Mouse (Mus musculus) heart, embryonic 11.5 days (tissue): ENCODE results near the gene Pgm3. TPM values are rescaled to one million over a fixed set of nuclear protein-coding genes. Genes with fewer than 3 reads are reported as not detected.

Experiments
- ATAC-seq: fragments of 200-750 bp; cut with Nextera tagmentation; replicated peaks from 2 replicates; pipeline ENCODE4 v1.8.0; 2017; ENCODE audit warnings: moderate library complexity; ENCODE audit not compliant: insufficient number of reproducible peaks, low FRiP score, low TSS enrichment
- H3K27ac ChIP-seq: fragments of 300-500 bp; sonication (generic); 2 replicates; pipeline ENCODE4 v1.5.1; 2014; ENCODE audit warnings: mild to moderate bottlenecking, low read depth, low read length
- H3K27me3 ChIP-seq: fragments of 300-500 bp; sonication (generic); 2 replicates; pipeline ENCODE4 v1.6.1; 2014; ENCODE audit warnings: mild to moderate bottlenecking, low read length, mixed read lengths; ENCODE audit not compliant: control insufficient read depth, insufficient read depth
- H3K36me3 ChIP-seq: fragments of 300-500 bp; sonication (generic); 2 replicates; pipeline ENCODE4 v1.6.1; 2014; ENCODE audit warnings: mild to moderate bottlenecking, low read length, moderate library complexity, mixed read lengths; ENCODE audit not compliant: control insufficient read depth, insufficient read depth
- H3K4me1 ChIP-seq: fragments of 300-500 bp; sonication (generic); 2 replicates; pipeline ENCODE4 v1.6.1; 2014; ENCODE audit warnings: low read length; ENCODE audit not compliant: control insufficient read depth, insufficient read depth
- H3K4me2 ChIP-seq: fragments of 300-500 bp; sonication (generic); 2 replicates; pipeline ENCODE4 v1.6.1; 2014; ENCODE audit warnings: mild to moderate bottlenecking, moderate library complexity
- H3K4me3 ChIP-seq: fragments of 300-500 bp; sonication (generic); 2 replicates; pipeline ENCODE4 v1.5.1; 2014; ENCODE audit warnings: low read depth, low read length
- H3K9ac ChIP-seq: fragments of 300-500 bp; sonication (generic); 2 replicates; pipeline ENCODE4 v1.6.1; 2014; ENCODE audit warnings: mild to moderate bottlenecking, low read depth, low read length, moderate library complexity
- H3K9me3 ChIP-seq: fragments of 300-500 bp; sonication (generic); replicated peaks from 2 replicates; pipeline ENCODE4 v1.6.1; 2016; ENCODE audit warnings: low read length; ENCODE audit not compliant: control insufficient read depth
- WGBS: fragments of 180-500 bp; shearing (Covaris S2); extraction: QIAGEN DNeasy Blood & Tissue Kit; methylation state at CpG from one replicate; pipeline ENCODE4 v1.1.7; 2014; ENCODE audit not compliant: insufficient replicate concordance; 5-methylcytosine and 5-hydroxymethylcytosine counted together
- polyA plus RNA-seq: library from polyadenylated mRNA; unstranded; fragments of >200 nt; fragmentation: Nextera tagmentation; extraction: Ambion mirVana; gene quantifications from 2 replicates; pipeline ENCODE4 v1.2.1, GENCODE M21; 2014

Gene Pgm3
- polyA plus RNA-seq, 1 experiment from 2014 or later = 27.4 TPM

- Histone ChIP-seq H3K4me2 (no peak overlapping the region), H3K27ac (no peak overlapping the region), H3K27me3 (no peaks in the 10 kb centered on the region), H3K4me1 (no peaks in the 10 kb centered on the region), H3K9me3 (no peaks in the 10 kb centered on the region), H3K36me3 (no peaks in the 10 kb centered on the region; the same call in 1 of the 2 replicates), H3K9ac (no peak overlapping the region), H3K4me3 (no peak overlapping the region)
- no peak for ATAC-seq
- 77% methylated on average over 4 of the region's 4 CpGs for WGBS
Measured at GRCm38 (mm10) chr9:86507437-86507836, 64.2 kb downstream of the Pgm3 start.

Other genes with a start within 250 kb of the Pgm3 start
- gene Ube2cbp, start 106.9 kb downstream of the Pgm3 start, polyA plus RNA-seq = 4.0 and 4.7 TPM in 2 replicates
- gene Dop1a, start 104.7 kb downstream of the Pgm3 start, polyA plus RNA-seq = 10.5 and 14.1 TPM in 2 replicates
- 4.8 TPM in 2 replicates for gene Rwdd2a, start 149 bp upstream of the Pgm3 start, polyA plus RNA-seq
- 34.3 and 41.4 TPM in 2 replicates for gene Me1, start 124.1 kb upstream of the Pgm3 start, polyA plus RNA-seq
- 12.8 and 16.8 TPM in 2 replicates for gene Prss35, start 171.8 kb upstream of the Pgm3 start, polyA plus RNA-seq